Mouse (Mus musculus) gastrocnemius, adult 18-20 months (tissue): ENCODE data around the gene Gys1. TPM values are rescaled to one million over a fixed set of nuclear protein-coding genes. Genes with fewer than 3 reads are reported as not detected.

ENCODE experiments used
- microRNA-seq: library from miRNA; unstranded; fragments of <30 nt; microRNA quantifications from one replicate; pipeline ENCODE4 v1.2.0, GENCODE M21; 2021
- total RNA-seq, 2 experiments: library from RNA; stranded (reverse); gene quantifications; 2 replicates each; pipeline ENCODE4 v1.2.3; 2021

Gene Gys1
- total RNA-seq, 2 experiments from 2014 or later, result 321 to 326 TPM

Small RNA genes within 50 kb of the gene (microRNA-seq; reads per million reads assigned to microRNA genes)
- not detected for gene Gm22133

Other genes starting within 250 kb of the Gys1 start
- not detected for gene Ccdc155, start 230.0 kb upstream of the Gys1 start, total RNA-seq
- not detected for gene Dkkl1, start 222.7 kb upstream of the Gys1 start, total RNA-seq
- 1 to 10 TPM; 1.2 to 1.3 TPM for gene Tead2, start 219.1 kb upstream of the Gys1 start, total RNA-seq
- gene Cd37, start 195.7 kb upstream of the Gys1 start, total RNA-seq, result 1 to 10 TPM; 1.1 to 1.2 TPM
- not detected for gene Slc6a16, start 193.8 kb upstream of the Gys1 start, total RNA-seq
- not detected for gene Slc6a21, start 157.3 kb upstream of the Gys1 start, total RNA-seq
- gene Trpm4, start 101.1 kb upstream of the Gys1 start, total RNA-seq, result 10 to 100 TPM; 25.9 to 31.3 TPM
- gene Hrc, start 99.6 kb upstream of the Gys1 start, total RNA-seq, result 100 to 1,000 TPM; 877 to 904 TPM
- gene Ppfia3, start 67.8 kb upstream of the Gys1 start, total RNA-seq, result under 1 TPM; 0.11 to 0.21 TPM
- not detected for gene Lin7b, start 64.3 kb upstream of the Gys1 start, total RNA-seq
- 10 to 100 TPM; 60.3 to 65.4 TPM for gene Snrnp70, start 39.1 kb upstream of the Gys1 start, total RNA-seq
- gene Kcna7, start 29.2 kb upstream of the Gys1 start, total RNA-seq, result 10 to 100 TPM; 83.7 to 93.5 TPM
- gene Ntf5, start 21.1 kb upstream of the Gys1 start, total RNA-seq, result 1 to 10 TPM; 4.3 to 4.7 TPM
- under 1 TPM; 0.47 to 0.59 TPM for gene Lhb, start 14.0 kb upstream of the Gys1 start, total RNA-seq
- 10 to 100 TPM; 26.6 to 27.9 TPM for gene Ruvbl2, start 3.3 kb downstream of the Gys1 start, total RNA-seq
- gene Ftl1, start 25.0 kb downstream of the Gys1 start, total RNA-seq, result 100 to 1,000 TPM; 109 to 151 TPM
- 10 to 100 TPM; 14.2 to 16.6 TPM for gene Bax, start 32.1 kb downstream of the Gys1 start, total RNA-seq
- not detected for gene Tulp2, start 47.0 kb downstream of the Gys1 start, total RNA-seq
- 1 to 10 TPM; 8.1 to 9.6 TPM for gene Gm45808, start 52.0 kb downstream of the Gys1 start, total RNA-seq
- gene Dhdh, start 54.0 kb downstream of the Gys1 start, total RNA-seq, result 10 to 100 TPM; 22.6 to 22.9 TPM
- 10 to 100 TPM; 63.3 to 68.6 TPM for gene Nucb1, start 75.6 kb downstream of the Gys1 start, total RNA-seq
- gene Ppp1r15a, start 91.4 kb downstream of the Gys1 start, total RNA-seq, result 10 to 100 TPM; 28.6 to 63.5 TPM
- 1 to 10 TPM; 5.2 to 5.3 TPM for gene Plekha4, start 91.5 kb downstream of the Gys1 start, total RNA-seq
- 1 to 10 TPM in 1 of 2 experiments, under 1 TPM in 1; 0.91 to 1.9 TPM for gene Hsd17b14, start 120.0 kb downstream of the Gys1 start, total RNA-seq
- gene Bcat2, start 135.3 kb downstream of the Gys1 start, total RNA-seq, result 10 to 100 TPM; 95.0 to 98.1 TPM
- gene Fgf21, start 180.6 kb downstream of the Gys1 start, total RNA-seq, result not detected
- not detected for gene Fut1, start 182.4 kb downstream of the Gys1 start, total RNA-seq
- gene Izumo1, start 187.0 kb downstream of the Gys1 start, total RNA-seq, result not detected
- gene Rasip1, start 192.6 kb downstream of the Gys1 start, total RNA-seq, result 1 to 10 TPM; 5.5 to 8.5 TPM
- 10 to 100 TPM; 17.6 to 18.7 TPM for gene Mamstr, start 205.1 kb downstream of the Gys1 start, total RNA-seq
- gene Fut2, start 231.6 kb downstream of the Gys1 start, total RNA-seq, result under 1 TPM in 1 of 2 experiments, not detected in 1; 0.11 TPM
- under 1 TPM; 0.14 to 0.26 TPM for gene Ntn5, start 249.2 kb downstream of the Gys1 start, total RNA-seq